Mouse (Mus musculus): ENCODE measurements at regions not wholly inside any gene's neighbourhood (a gene's known extent, or its start where the extent isn't known, plus 50 kb on each side); places are given as distances from the start of the nearest gene placed in this dataset.

- TF ChIP-seq CTCF (IDR thresholded peaks at IDR 0.05; ENCODE audit: low read depth) (no peak), EP300 (IDR thresholded peaks at IDR 0.05; ENCODE audit: low read depth) (no peak)
Measured at GRCm38 (mm10) chr1:121111776-121112344, 220.5 kb downstream of the Insig2 start.
